Mouse (Mus musculus): ENCODE measurements around the gene Ush1g. TPM values are rescaled to one million over a fixed set of nuclear protein-coding genes. Genes with fewer than 3 reads are reported as not detected.

Ush1g gene
- polyA plus RNA-seq, 1 experiment from 2014 or later = 0.18 TPM

GRCm38 (mm10) chr11:115274178-115274577 lies 47.7 kb downstream of the Ush1g start:
- Histone ChIP-seq H3K36me3 (peaks cover 6% of the 10 kb centered on the region), H3K4me1 (replicated peaks) (peaks cover 40% of the 10 kb centered on the region), H3K9ac (no peak overlapping the region), H3K4me3 (no peak overlapping the region), H3K4me2 (no peak overlapping the region), H3K27ac (replicated peaks) (no peak overlapping the region), H3K9me3 (no peaks in the 10 kb centered on the region), H3K27me3 (peaks cover 5% of the 10 kb centered on the region)
- no peak for ATAC-seq (ENCODE audit: low read depth)
- 88% methylated on average over 7 of the region's 7 CpGs for whole genome bisulfite sequencing

GRCm38 (mm10) chr11:115273735-115274134 lies 48.1 kb downstream of the Ush1g start:
- Histone ChIP-seq H3K27me3 (peaks cover 9% of the 10 kb centered on the region), H3K4me3 (no peak overlapping the region), H3K9ac (no peak overlapping the region), H3K4me1 (replicated peaks) (peaks cover 40% of the 10 kb centered on the region), H3K27ac (replicated peaks) (no peak overlapping the region), H3K36me3 (peaks cover 10% of the 10 kb centered on the region), H3K4me2 (no peak overlapping the region), H3K9me3 (no peaks in the 10 kb centered on the region)
- ATAC-seq (ENCODE audit: low read depth) = no peak
- 73% methylated on average over 7 of the region's 7 CpGs for WGBS

GRCm38 (mm10) chr11:115272894-115273498 lies 48.8 kb downstream of the Ush1g start:
- 72% methylated on average over 10 of the region's 10 CpGs for WGBS
- Histone ChIP-seq H3K36me3 (peaks cover 17% of the 10 kb centered on the region), H3K4me1 (replicated peaks) (peaks cover 36% of the 10 kb centered on the region), H3K27ac (replicated peaks) (no peak overlapping the region), H3K9me3 (no peaks in the 10 kb centered on the region), H3K4me3 (no peak overlapping the region), H3K4me2 (no peak overlapping the region), H3K27me3 (peaks cover 16% of the 10 kb centered on the region), H3K9ac (no peak overlapping the region)
- no peak for ATAC-seq (ENCODE audit: low read depth)

GRCm38 (mm10) chr11:115271481-115271880 lies 50.4 kb downstream of the Ush1g start:
- 75% methylated on average over 10 of the region's 10 CpGs for WGBS
- no peak for ATAC-seq (ENCODE audit: low read depth)

GRCm38 (mm10) chr11:115271052-115271451 lies 50.8 kb downstream of the Ush1g start:
- H3K36me3 ChIP-seq = peaks cover 20% of the 10 kb centered on the region
- H3K27me3 ChIP-seq = peaks cover 36% of the 10 kb centered on the region
- no peaks in the 10 kb centered on the region for H3K9me3 ChIP-seq
- 81% methylated on average over 9 of the region's 9 CpGs for WGBS
- H3K4me2 ChIP-seq = no peak overlapping the region
- peaks cover 41% of the 10 kb centered on the region for H3K4me1 ChIP-seq (replicated peaks)
- H3K27ac ChIP-seq (replicated peaks) = no peak overlapping the region
- no peak overlapping the region for H3K9ac ChIP-seq
- H3K4me3 ChIP-seq = no peak overlapping the region
- ATAC-seq (ENCODE audit: low read depth) = no peak

More at GRCm38 (mm10) chr11:115271481-115271880, 50.4 kb downstream of the Ush1g start:
- peaks cover 41% of the 10 kb centered on the region for H3K4me1 ChIP-seq (replicated peaks)
- H3K9ac ChIP-seq = no peak overlapping the region
- H3K9me3 ChIP-seq = no peaks in the 10 kb centered on the region
- H3K27ac ChIP-seq (replicated peaks) = no peak overlapping the region
- peaks cover 20% of the 10 kb centered on the region for H3K36me3 ChIP-seq
- H3K27me3 ChIP-seq = peaks cover 32% of the 10 kb centered on the region
- H3K4me2 ChIP-seq = no peak overlapping the region
- H3K4me3 ChIP-seq = no peak overlapping the region

- no peak overlapping the region for H3K4me3 ChIP-seq
- H3K27me3 ChIP-seq = peaks cover 43% of the 10 kb centered on the region
- peaks cover 20% of the 10 kb centered on the region for H3K36me3 ChIP-seq
- H3K9me3 ChIP-seq = no peaks in the 10 kb centered on the region
- 29% methylated on average over 19 of the region's 19 CpGs for WGBS
- H3K27ac ChIP-seq (replicated peaks) = no peak overlapping the region
- no peak overlapping the region for H3K9ac ChIP-seq
- no peak; the same call in 1 of the 2 replicates for ATAC-seq (ENCODE audit: low read depth)
- peaks cover 41% of the 10 kb centered on the region for H3K4me1 ChIP-seq (replicated peaks)
- no peak overlapping the region for H3K4me2 ChIP-seq
Observed at GRCm38 (mm10) chr11:115270148-115270861, 51.5 kb downstream of the Ush1g start.

GRCm38 (mm10) chr11:115269330-115270066 lies 52.3 kb downstream of the Ush1g start:
- 92% methylated on average over 27 of the region's 27 CpGs for WGBS
- H3K27me3 ChIP-seq = peaks cover 51% of the 10 kb centered on the region

GRCm38 (mm10) chr11:115267958-115268357 lies 53.9 kb downstream of the Ush1g start:
- Histone ChIP-seq H3K4me3 (no peak overlapping the region), H3K27me3 (peaks cover 66% of the 10 kb centered on the region), H3K9ac (0 out of 2 replicates have a peak overlapping the region, but pooled peaks have one; percentile 17), H3K27ac (replicated peaks) (no peak overlapping the region), H3K4me1 (replicated peaks) (peaks cover 32% of the 10 kb centered on the region), H3K36me3 (peaks cover 20% of the 10 kb centered on the region), H3K9me3 (no peaks in the 10 kb centered on the region), H3K4me2 (no peak overlapping the region)
- 75% methylated on average over 11 of the region's 11 CpGs for WGBS
- ATAC-seq (ENCODE audit: low read depth) = no peak

More at GRCm38 (mm10) chr11:115269330-115270066, 52.3 kb downstream of the Ush1g start:
- peaks cover 37% of the 10 kb centered on the region for H3K4me1 ChIP-seq (replicated peaks)
- ATAC-seq (ENCODE audit: low read depth) = no peak
- no peak overlapping the region for H3K4me3 ChIP-seq
- no peak overlapping the region for H3K9ac ChIP-seq
- H3K4me2 ChIP-seq = no peak overlapping the region
- no peaks in the 10 kb centered on the region for H3K9me3 ChIP-seq
- peaks cover 20% of the 10 kb centered on the region for H3K36me3 ChIP-seq
- H3K27ac ChIP-seq (replicated peaks) = no peak overlapping the region

- peaks cover 32% of the 10 kb centered on the region for H3K4me1 ChIP-seq (replicated peaks)
- peak within 1 kb of the TSS; percentile 55 for H3K4me2 ChIP-seq
- H3K27ac ChIP-seq (replicated peaks) = no peak within 1 kb of the TSS
- ATAC-seq (ENCODE audit: low read depth) = no peak
- peaks cover 20% of the 10 kb centered on the region for H3K36me3 ChIP-seq
- 6% methylated on average over 48 of the region's 50 CpGs for WGBS
- peaks cover 73% of the 10 kb centered on the region for H3K27me3 ChIP-seq
- H3K4me3 ChIP-seq = peak within 1 kb of the TSS; percentile 32
- H3K9ac ChIP-seq = peak within 1 kb of the TSS; percentile 59
- H3K9me3 ChIP-seq = no peaks in the 10 kb centered on the region
Observed at GRCm38 (mm10) chr11:115267061-115267883, 54.6 kb downstream of the Ush1g start, which contains the start of gene Grin2c. Gene Grin2c (minus strand): TSS chr11:115267243.

GRCm38 (mm10) chr11:115266400-115266778 lies 55.5 kb downstream of the Ush1g start:
- Histone ChIP-seq H3K27me3 (peaks cover 81% of the 10 kb centered on the region), H3K27ac (replicated peaks) (no peak overlapping the region), H3K36me3 (peaks cover 20% of the 10 kb centered on the region), H3K9me3 (no peaks in the 10 kb centered on the region), H3K4me2 (peak overlapping the region; percentile 55), H3K4me1 (replicated peaks) (peaks cover 32% of the 10 kb centered on the region), H3K4me3 (peak overlapping the region; percentile 32), H3K9ac (peak overlapping the region; percentile 59; the same call in 1 of the 2 replicates)
- 2% methylated on average over 22 of the region's 22 CpGs for WGBS
- ATAC-seq (ENCODE audit: low read depth) = no peak

GRCm38 (mm10) chr11:115265771-115266399 lies 56.0 kb downstream of the Ush1g start:
- Histone ChIP-seq H3K4me1 (replicated peaks) (peaks cover 32% of the 10 kb centered on the region), H3K9me3 (no peaks in the 10 kb centered on the region), H3K9ac (no peak overlapping the region), H3K27ac (replicated peaks) (no peak overlapping the region), H3K36me3 (peaks cover 20% of the 10 kb centered on the region), H3K4me2 (no peak overlapping the region), H3K4me3 (peak overlapping the region; percentile 32; the same call in 1 of the 2 replicates), H3K27me3 (peaks cover 86% of the 10 kb centered on the region)
- WGBS = 5% methylated on average over 20 of the region's 20 CpGs
- no peak for ATAC-seq (ENCODE audit: low read depth)
